Mouse (Mus musculus): ENCODE measurements around the gene Gsdma. TPM values are rescaled to one million over a fixed set of nuclear protein-coding genes. Genes with fewer than 3 reads are reported as not detected.

Gene Gsdma
- polyA plus RNA-seq (2015; fragmentation: Illumina TruSeq; extraction: RNeasy Lipid Tissue Mini Kit (QIAGEN cat#74804); ENCODE audit: insufficient read depth, low replicate concordance): not detected

GRCm38 (mm10) chr11:98664091-98664490, at the start of gene Gsdma:
TSS of gene Gsdma (plus strand) at chr11:98664351.

GRCm38 (mm10) chr11:98625611-98626410, 38.3 kb upstream of the Gsdma start, which contains the start of the genes Gm12355 and Gsdma3:
TSS of gene Gm12355 (minus strand) at chr11:98625661.
TSS of gene Gsdma3 (plus strand) at chr11:98626360.

GRCm38 (mm10) chr11:98646459-98646858, 17.7 kb upstream of the Gsdma start, which contains the start of gene Gsdma2:
TSS of gene Gsdma2 (plus strand) at chr11:98646759.

GRCm38 (mm10) chr11:98681786-98682745, 17.9 kb downstream of the Gsdma start, which contains the start of gene Psmd3:
TSS of gene Psmd3 (plus strand) at chr11:98682554.

GRCm38 (mm10) chr11:98701213-98701670, 37.1 kb downstream of the Gsdma start, which contains the start of gene Csf3:
TSS of gene Csf3 (plus strand) at chr11:98701263.

Other genes with a start within 250 kb of the Gsdma start
- 99.5 TPM for gene Mien1, start 225.4 kb upstream of the Gsdma start, polyA plus RNA-seq (2015; fragmentation: Illumina TruSeq; extraction: RNeasy Lipid Tissue Mini Kit (QIAGEN cat#74804); ENCODE audit: insufficient read depth, low replicate concordance)
- 0.41 TPM for gene Grb7, start 218.0 kb upstream of the Gsdma start, polyA plus RNA-seq (2015; fragmentation: Illumina TruSeq; extraction: RNeasy Lipid Tissue Mini Kit (QIAGEN cat#74804); ENCODE audit: insufficient read depth, low replicate concordance)
- gene Ikzf3, start 118.3 kb upstream of the Gsdma start, polyA plus RNA-seq (2015; fragmentation: Illumina TruSeq; extraction: RNeasy Lipid Tissue Mini Kit (QIAGEN cat#74804); ENCODE audit: insufficient read depth, low replicate concordance): 218 TPM
- 6.1 TPM for gene Zpbp2, start 113.3 kb upstream of the Gsdma start, polyA plus RNA-seq (2015; fragmentation: Illumina TruSeq; extraction: RNeasy Lipid Tissue Mini Kit (QIAGEN cat#74804); ENCODE audit: insufficient read depth, low replicate concordance)
- gene Ormdl3, start 77.0 kb upstream of the Gsdma start, polyA plus RNA-seq (2015; fragmentation: Illumina TruSeq; extraction: RNeasy Lipid Tissue Mini Kit (QIAGEN cat#74804); ENCODE audit: insufficient read depth, low replicate concordance): 16.2 TPM
- not detected for gene Lrrc3c, start 66.1 kb upstream of the Gsdma start, polyA plus RNA-seq (2015; fragmentation: Illumina TruSeq; extraction: RNeasy Lipid Tissue Mini Kit (QIAGEN cat#74804); ENCODE audit: insufficient read depth, low replicate concordance)
- gene Gm12355, start 38.7 kb upstream of the Gsdma start, polyA plus RNA-seq (2015; fragmentation: Illumina TruSeq; extraction: RNeasy Lipid Tissue Mini Kit (QIAGEN cat#74804); ENCODE audit: insufficient read depth, low replicate concordance): 0.23 TPM
- not detected for gene Gsdma3, start 38.0 kb upstream of the Gsdma start, polyA plus RNA-seq (2015; fragmentation: Illumina TruSeq; extraction: RNeasy Lipid Tissue Mini Kit (QIAGEN cat#74804); ENCODE audit: insufficient read depth, low replicate concordance)
- gene Gsdma2, start 17.6 kb upstream of the Gsdma start, polyA plus RNA-seq (2015; fragmentation: Illumina TruSeq; extraction: RNeasy Lipid Tissue Mini Kit (QIAGEN cat#74804); ENCODE audit: insufficient read depth, low replicate concordance): not detected
- gene Psmd3, start 18.2 kb downstream of the Gsdma start, polyA plus RNA-seq (2015; fragmentation: Illumina TruSeq; extraction: RNeasy Lipid Tissue Mini Kit (QIAGEN cat#74804); ENCODE audit: insufficient read depth, low replicate concordance): 32.9 TPM
- gene Csf3, start 36.9 kb downstream of the Gsdma start, polyA plus RNA-seq (2015; fragmentation: Illumina TruSeq; extraction: RNeasy Lipid Tissue Mini Kit (QIAGEN cat#74804); ENCODE audit: insufficient read depth, low replicate concordance): not detected
- 31.3 TPM for gene Med24, start 65.1 kb downstream of the Gsdma start, polyA plus RNA-seq (2015; fragmentation: Illumina TruSeq; extraction: RNeasy Lipid Tissue Mini Kit (QIAGEN cat#74804); ENCODE audit: insufficient read depth, low replicate concordance)
- gene Thra, start 76.3 kb downstream of the Gsdma start, polyA plus RNA-seq (2015; fragmentation: Illumina TruSeq; extraction: RNeasy Lipid Tissue Mini Kit (QIAGEN cat#74804); ENCODE audit: insufficient read depth, low replicate concordance): 9.6 TPM
- 1.0 TPM for gene Nr1d1, start 111.0 kb downstream of the Gsdma start, polyA plus RNA-seq (2015; fragmentation: Illumina TruSeq; extraction: RNeasy Lipid Tissue Mini Kit (QIAGEN cat#74804); ENCODE audit: insufficient read depth, low replicate concordance)
- gene Msl1, start 131.2 kb downstream of the Gsdma start, polyA plus RNA-seq (2015; fragmentation: Illumina TruSeq; extraction: RNeasy Lipid Tissue Mini Kit (QIAGEN cat#74804); ENCODE audit: insufficient read depth, low replicate concordance): 134 TPM
- gene Casc3, start 140.6 kb downstream of the Gsdma start, polyA plus RNA-seq (2015; fragmentation: Illumina TruSeq; extraction: RNeasy Lipid Tissue Mini Kit (QIAGEN cat#74804); ENCODE audit: insufficient read depth, low replicate concordance): 65.6 TPM
- 0.58 TPM for gene Rapgefl1, start 172.4 kb downstream of the Gsdma start, polyA plus RNA-seq (2015; fragmentation: Illumina TruSeq; extraction: RNeasy Lipid Tissue Mini Kit (QIAGEN cat#74804); ENCODE audit: insufficient read depth, low replicate concordance)
- 18.5 TPM for gene Wipf2, start 199.3 kb downstream of the Gsdma start, polyA plus RNA-seq (2015; fragmentation: Illumina TruSeq; extraction: RNeasy Lipid Tissue Mini Kit (QIAGEN cat#74804); ENCODE audit: insufficient read depth, low replicate concordance)
- gene Cdc6, start 243.4 kb downstream of the Gsdma start, polyA plus RNA-seq (2015; fragmentation: Illumina TruSeq; extraction: RNeasy Lipid Tissue Mini Kit (QIAGEN cat#74804); ENCODE audit: insufficient read depth, low replicate concordance): 8.2 TPM

All from spleen, adult 10 weeks (tissue).